Mouse (Mus musculus): ENCODE measurements at regions not wholly inside any gene's neighbourhood (a gene's known extent, or its start where the extent isn't known, plus 50 kb on each side); places are given as distances from the start of the nearest gene placed in this dataset. TPM values are rescaled to one million over a fixed set of nuclear protein-coding genes. Genes with fewer than 3 reads are reported as not detected.

DNA sequence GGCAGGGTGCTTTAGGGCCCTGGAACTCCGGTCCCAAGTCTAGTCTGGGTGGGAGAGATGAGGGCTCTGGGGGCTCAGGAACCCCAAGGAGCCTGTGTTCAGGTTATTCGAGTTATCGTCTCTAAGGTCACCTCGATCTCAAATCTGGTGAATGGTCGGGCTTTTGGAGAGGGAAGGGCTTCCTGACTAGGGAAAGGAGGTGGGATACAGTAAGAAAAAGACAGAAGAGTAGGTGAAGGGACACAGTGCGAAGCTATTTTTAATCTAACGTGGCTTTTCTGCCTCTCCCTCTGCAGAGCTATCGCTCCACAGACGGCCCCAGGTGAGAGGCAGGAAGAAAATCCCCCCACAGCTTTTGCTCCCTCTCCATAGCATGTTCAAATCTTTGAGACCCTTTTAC is 81.8 kb upstream of the Hsd17b12 start:
- Histone ChIP-seq H3K36me3 (ENCODE audit: control insufficient read depth, insufficient read depth) (no peaks in the 10 kb centered on the region), H3K4me3 (ENCODE audit: insufficient read depth, poor library complexity, severe bottlenecking) (no peak overlapping the region), H3ac (ENCODE audit: control insufficient read depth, insufficient read length, low read depth) (no peak overlapping the region), H3K79me2 (ENCODE audit: control insufficient read depth, insufficient read depth) (no peaks in the 10 kb centered on the region), H3K27me3 (ENCODE audit: control insufficient read depth, insufficient read depth, insufficient read length) (peaks cover 69% of the 10 kb centered on the region), H3K79me3 (ENCODE audit: low read depth) (no peaks in the 10 kb centered on the region)
- TF ChIP-seq MAX (IDR thresholded peaks at IDR 0.05) (no peak), CEBPB (IDR thresholded peaks at IDR 0.05; ENCODE audit: low read depth) (no peak), MYOD1 (IDR thresholded peaks at IDR 0.05; ENCODE audit: control insufficient read depth, insufficient read length, low read depth) (no peak), USF1 (IDR thresholded peaks at IDR 0.05; ENCODE audit: low read depth) (no peak)

GRCm38 (mm10) chr2:94236479-94236878 is 78.7 kb upstream of the Hsd17b12 start:
- Histone ChIP-seq H3ac (ENCODE audit: control insufficient read depth, insufficient read length, low read depth) (no peak overlapping the region), H3K79me2 (ENCODE audit: control insufficient read depth, insufficient read depth) (no peaks in the 10 kb centered on the region), H3K79me3 (ENCODE audit: low read depth) (no peaks in the 10 kb centered on the region), H3K27me3 (ENCODE audit: control insufficient read depth, insufficient read depth, insufficient read length) (peaks cover 62% of the 10 kb centered on the region), H3K4me3 (ENCODE audit: insufficient read depth, poor library complexity, severe bottlenecking) (no peak overlapping the region), H3K36me3 (ENCODE audit: control insufficient read depth, insufficient read depth) (no peaks in the 10 kb centered on the region)
- TF ChIP-seq MAX (IDR thresholded peaks at IDR 0.05) (no peak), USF1 (IDR thresholded peaks at IDR 0.05; ENCODE audit: low read depth) (no peak), CTCF (IDR thresholded peaks at IDR 0.05; ENCODE audit: control insufficient read depth, insufficient read depth, insufficient read length) (no peak), CEBPB (IDR thresholded peaks at IDR 0.05; ENCODE audit: low read depth) (no peak), FOSL1 (IDR thresholded peaks at IDR 0.05; ENCODE audit: insufficient read depth, low read length, poor library complexity, severe bottlenecking) (no peak), MYOD1 (IDR thresholded peaks at IDR 0.05; ENCODE audit: control insufficient read depth, insufficient read length, low read depth) (no peak), MYOG (IDR thresholded peaks at IDR 0.05; ENCODE audit: control insufficient read depth, extremely low read depth, insufficient read length) (no peak)

DNA sequence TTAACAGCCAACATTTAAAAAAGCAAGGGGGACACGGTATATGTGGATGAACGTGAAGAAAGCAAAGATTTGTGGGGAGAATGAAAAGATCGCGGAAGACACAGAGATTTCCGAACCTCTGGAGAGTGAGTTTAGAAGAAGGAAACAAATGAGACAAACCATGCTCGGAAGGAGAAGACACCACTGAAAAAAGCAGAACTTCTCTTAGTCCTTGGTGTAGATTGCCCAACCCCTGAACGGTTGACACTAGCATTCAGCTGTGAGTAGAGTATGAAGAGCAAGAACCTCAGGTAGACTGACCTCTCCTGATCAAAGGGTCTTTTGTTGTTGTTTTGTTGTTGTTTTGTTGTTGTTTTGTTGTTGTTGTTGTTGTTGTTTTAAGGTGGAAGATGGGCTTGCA is 75.8 kb upstream of the Hsd17b12 start:
- peaks cover 36% of the 10 kb centered on the region for H3K27me3 ChIP-seq (ENCODE audit: control insufficient read depth, insufficient read depth, insufficient read length)
- no peaks in the 10 kb centered on the region for H3K79me2 ChIP-seq (ENCODE audit: control insufficient read depth, insufficient read depth)
- H3K79me3 ChIP-seq (ENCODE audit: low read depth) = no peaks in the 10 kb centered on the region
- H3K36me3 ChIP-seq (ENCODE audit: control insufficient read depth, insufficient read depth) = no peaks in the 10 kb centered on the region
- H3ac ChIP-seq (ENCODE audit: control insufficient read depth, insufficient read length, low read depth) = no peak overlapping the region
- H3K4me3 ChIP-seq (ENCODE audit: insufficient read depth, poor library complexity, severe bottlenecking) = no peak overlapping the region
- TF ChIP-seq MYOG (IDR thresholded peaks at IDR 0.05; ENCODE audit: control insufficient read depth, extremely low read depth, insufficient read length) (no peak), MYOD1 (IDR thresholded peaks at IDR 0.05; ENCODE audit: control insufficient read depth, insufficient read length, low read depth) (no peak), USF1 (IDR thresholded peaks at IDR 0.05; ENCODE audit: low read depth) (no peak), CEBPB (IDR thresholded peaks at IDR 0.05; ENCODE audit: low read depth) (no peak), CTCF (IDR thresholded peaks at IDR 0.05; ENCODE audit: control insufficient read depth, insufficient read depth, insufficient read length) (no peak), FOSL1 (IDR thresholded peaks at IDR 0.05; ENCODE audit: insufficient read depth, low read length, poor library complexity, severe bottlenecking) (no peak), MAX (IDR thresholded peaks at IDR 0.05) (no peak)

DNA sequence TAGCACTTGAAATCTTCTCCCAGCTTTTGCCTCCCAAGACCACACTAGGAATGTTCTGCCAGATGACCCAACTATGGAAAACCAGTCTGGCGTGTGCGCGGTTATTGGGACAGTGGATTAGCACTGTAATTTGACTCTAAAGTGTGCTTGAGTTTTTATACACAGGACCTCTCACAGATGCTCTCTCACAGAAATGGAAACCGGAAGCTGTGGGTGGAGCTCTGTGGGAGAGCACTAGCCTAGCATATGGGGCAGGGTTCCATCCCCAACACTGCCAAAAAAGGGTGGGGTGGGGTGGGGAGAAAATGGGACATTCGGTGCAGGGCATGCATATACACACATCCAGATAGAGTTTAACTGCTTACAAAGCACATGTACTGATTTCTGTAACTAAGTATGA is 61.7 kb upstream of the Hsd17b12 start:
- Histone ChIP-seq H3K79me2 (ENCODE audit: control insufficient read depth, insufficient read depth) (no peaks in the 10 kb centered on the region), H3ac (ENCODE audit: control insufficient read depth, insufficient read length, low read depth) (no peak overlapping the region), H3K36me3 (ENCODE audit: control insufficient read depth, insufficient read depth) (no peaks in the 10 kb centered on the region), H3K27me3 (ENCODE audit: control insufficient read depth, insufficient read depth, insufficient read length) (peaks cover 7% of the 10 kb centered on the region), H3K79me3 (ENCODE audit: low read depth) (no peaks in the 10 kb centered on the region), H3K4me3 (ENCODE audit: insufficient read depth, poor library complexity, severe bottlenecking) (no peak overlapping the region)
- TF ChIP-seq MYOD1 (IDR thresholded peaks at IDR 0.05; ENCODE audit: control insufficient read depth, insufficient read length, low read depth) (no peak), CTCF (IDR thresholded peaks at IDR 0.05; ENCODE audit: control insufficient read depth, insufficient read depth, insufficient read length) (no peak), CEBPB (IDR thresholded peaks at IDR 0.05; ENCODE audit: low read depth) (no peak), MAX (IDR thresholded peaks at IDR 0.05) (no peak), FOSL1 (IDR thresholded peaks at IDR 0.05; ENCODE audit: insufficient read depth, low read length, poor library complexity, severe bottlenecking) (no peak), MYOG (IDR thresholded peaks at IDR 0.05; ENCODE audit: control insufficient read depth, extremely low read depth, insufficient read length) (no peak), USF1 (IDR thresholded peaks at IDR 0.05; ENCODE audit: low read depth) (no peak)

- Histone ChIP-seq H3K27me3 (ENCODE audit: control insufficient read depth, insufficient read depth, insufficient read length) (peaks cover 3% of the 10 kb centered on the region), H3K36me3 (ENCODE audit: control insufficient read depth, insufficient read depth) (no peaks in the 10 kb centered on the region), H3K4me3 (ENCODE audit: insufficient read depth, poor library complexity, severe bottlenecking) (no peak overlapping the region), H3K79me3 (ENCODE audit: low read depth) (no peaks in the 10 kb centered on the region), H3K79me2 (ENCODE audit: control insufficient read depth, insufficient read depth) (no peaks in the 10 kb centered on the region), H3ac (ENCODE audit: control insufficient read depth, insufficient read length, low read depth) (no peak overlapping the region)
- TF ChIP-seq MYOD1 (IDR thresholded peaks at IDR 0.05; ENCODE audit: control insufficient read depth, insufficient read length, low read depth) (no peak), FOSL1 (IDR thresholded peaks at IDR 0.05; ENCODE audit: insufficient read depth, low read length, poor library complexity, severe bottlenecking) (no peak), USF1 (IDR thresholded peaks at IDR 0.05; ENCODE audit: low read depth) (no peak), MAX (IDR thresholded peaks at IDR 0.05) (no peak), MYOG (IDR thresholded peaks at IDR 0.05; ENCODE audit: control insufficient read depth, extremely low read depth, insufficient read length) (no peak), CEBPB (IDR thresholded peaks at IDR 0.05; ENCODE audit: low read depth) (no peak), CTCF (IDR thresholded peaks at IDR 0.05; ENCODE audit: control insufficient read depth, insufficient read depth, insufficient read length) (no peak)
These were observed 59.7 kb upstream of the Hsd17b12 start for GRCm38 (mm10) chr2:94217481-94217880.

- H3K36me3 ChIP-seq (ENCODE audit: control insufficient read depth, insufficient read depth) = no peaks in the 10 kb centered on the region
- TF ChIP-seq CEBPB (IDR thresholded peaks at IDR 0.05; ENCODE audit: low read depth) (no peak), FOSL1 (IDR thresholded peaks at IDR 0.05; ENCODE audit: insufficient read depth, low read length, poor library complexity, severe bottlenecking) (no peak), MYOD1 (IDR thresholded peaks at IDR 0.05; ENCODE audit: control insufficient read depth, insufficient read length, low read depth) (no peak), MYOG (IDR thresholded peaks at IDR 0.05; ENCODE audit: control insufficient read depth, extremely low read depth, insufficient read length) (no peak), USF1 (IDR thresholded peaks at IDR 0.05; ENCODE audit: low read depth) (no peak), CTCF (IDR thresholded peaks at IDR 0.05; ENCODE audit: control insufficient read depth, insufficient read depth, insufficient read length) (no peak)
- H3ac ChIP-seq (ENCODE audit: control insufficient read depth, insufficient read length, low read depth) = no peak overlapping the region
These were observed 57.7 kb upstream of the Hsd17b12 start for GRCm38 (mm10) chr2:94215455-94215854.

More at GRCm38 (mm10) chr2:94215455-94215854, 57.7 kb upstream of the Hsd17b12 start:
- Histone ChIP-seq H3K4me3 (ENCODE audit: insufficient read depth, poor library complexity, severe bottlenecking) (no peak overlapping the region), H3K79me2 (ENCODE audit: control insufficient read depth, insufficient read depth) (no peaks in the 10 kb centered on the region), H3K79me3 (ENCODE audit: low read depth) (no peaks in the 10 kb centered on the region), H3K27me3 (ENCODE audit: control insufficient read depth, insufficient read depth, insufficient read length) (peaks cover 3% of the 10 kb centered on the region)

Small RNA genes lying in the stretch of these regions (microRNA-seq; reads per million reads assigned to microRNA genes)
- gene Mir129-2 (ENCODE audit: borderline microRNAs expressed) = not detected
- gene Mir129b (ENCODE audit: borderline microRNAs expressed) = not detected

Measured in C2C12 (cell line).